Mouse (Mus musculus) C2C12 (cell line): ENCODE results near the gene Slc25a33. TPM values are rescaled to one million over a fixed set of nuclear protein-coding genes. Genes with fewer than 3 reads are reported as not detected.

Source experiments
- H3K27me3 ChIP-seq: one replicate; pipeline ENCODE4 v1.6.1; 2011; ENCODE audit not compliant: control insufficient read depth, insufficient read depth, insufficient read length
- H3K36me3 ChIP-seq: one replicate; pipeline ENCODE4 v1.6.1; 2011; ENCODE audit not compliant: control insufficient read depth, insufficient read depth
- H3K4me3 ChIP-seq: one replicate; pipeline ENCODE4 v1.5.1; 2011; ENCODE audit warnings: mild to moderate bottlenecking, control low read depth; ENCODE audit not compliant: poor library complexity, insufficient read depth, severe bottlenecking
- H3K79me2 ChIP-seq: one replicate; pipeline ENCODE4 v1.6.1; 2011; ENCODE audit not compliant: control insufficient read depth, insufficient read depth
- H3K79me3 ChIP-seq: one replicate; pipeline ENCODE4 v1.6.1; 2011; ENCODE audit warnings: low read depth, control low read depth
- H3ac ChIP-seq: one replicate; pipeline ENCODE3; 2011; ENCODE audit warnings: low read depth; ENCODE audit not compliant: control insufficient read depth, insufficient read length
- CEBPB ChIP-seq: IDR thresholded peaks from one replicate; pipeline ENCODE4 v1.6.1; 2011; ENCODE audit warnings: low read depth, mild to moderate bottlenecking, control low read depth, moderate library complexity
- CTCF ChIP-seq: IDR thresholded peaks from one replicate; pipeline ENCODE4 v1.5.1; 2011; ENCODE audit not compliant: control insufficient read depth, insufficient read depth, insufficient read length
- FOSL1 ChIP-seq: IDR thresholded peaks from one replicate; pipeline ENCODE4 v1.8.0; 2011; ENCODE audit warnings: mild to moderate bottlenecking, low read length; ENCODE audit not compliant: poor library complexity, insufficient read depth, severe bottlenecking
- MAX ChIP-seq: IDR thresholded peaks from one replicate; pipeline ENCODE4 v1.6.1; 2011; ENCODE audit warnings: mild to moderate bottlenecking, control low read depth
- MYOD1 ChIP-seq: IDR thresholded peaks from one replicate; pipeline ENCODE4 v1.6.1; 2011; ENCODE audit warnings: low read depth; ENCODE audit not compliant: control insufficient read depth, insufficient read length
- MYOG ChIP-seq: IDR thresholded peaks from one replicate; pipeline ENCODE4 v1.6.1; 2011; ENCODE audit not compliant: control insufficient read depth, insufficient read length; ENCODE audit errors: extremely low read depth
- USF1 ChIP-seq: IDR thresholded peaks from one replicate; pipeline ENCODE4 v1.6.1; 2011; ENCODE audit warnings: low read depth, mild to moderate bottlenecking, control low read depth, moderate library complexity
- polyA plus RNA-seq: library from polyadenylated mRNA; unstranded; fragments of >200 nt; fragmentation: generic; extraction: Trizol; gene quantifications from one replicate; pipeline ENCODE4 v1.2.1, GENCODE M21; 2012; ENCODE audit warnings: missing spikeins

Gene Slc25a33
- polyA plus RNA-seq, 1 experiment: 10.2 TPM

DNA sequence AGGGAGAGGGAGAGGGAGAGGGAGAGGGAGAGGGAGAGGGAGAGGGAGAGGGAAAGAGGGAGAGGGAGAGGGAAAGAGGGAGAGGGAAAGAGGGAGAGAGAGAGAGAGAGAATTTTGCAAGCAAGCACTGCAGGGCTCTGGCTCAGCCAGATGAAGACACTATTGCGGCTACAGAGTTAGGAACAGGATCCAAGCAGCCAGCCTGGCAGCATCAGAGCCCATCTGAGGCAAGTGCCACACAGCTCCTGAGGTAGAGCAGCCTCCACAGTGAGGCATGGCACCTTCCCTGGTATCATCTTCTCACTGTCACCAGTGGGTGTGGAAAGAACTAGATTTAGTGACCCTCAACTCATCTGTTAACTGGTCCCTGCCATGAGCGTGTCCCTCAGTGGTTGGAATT, 24.0 kb upstream of the Slc25a33 start:
- Histone ChIP-seq H3K79me3 (no peaks in the 10 kb centered on the region), H3K36me3 (no peaks in the 10 kb centered on the region), H3ac (no peak overlapping the region), H3K27me3 (no peaks in the 10 kb centered on the region), H3K79me2 (no peaks in the 10 kb centered on the region), H3K4me3 (no peak overlapping the region)
- no peak for TF ChIP-seq CEBPB

DNA sequence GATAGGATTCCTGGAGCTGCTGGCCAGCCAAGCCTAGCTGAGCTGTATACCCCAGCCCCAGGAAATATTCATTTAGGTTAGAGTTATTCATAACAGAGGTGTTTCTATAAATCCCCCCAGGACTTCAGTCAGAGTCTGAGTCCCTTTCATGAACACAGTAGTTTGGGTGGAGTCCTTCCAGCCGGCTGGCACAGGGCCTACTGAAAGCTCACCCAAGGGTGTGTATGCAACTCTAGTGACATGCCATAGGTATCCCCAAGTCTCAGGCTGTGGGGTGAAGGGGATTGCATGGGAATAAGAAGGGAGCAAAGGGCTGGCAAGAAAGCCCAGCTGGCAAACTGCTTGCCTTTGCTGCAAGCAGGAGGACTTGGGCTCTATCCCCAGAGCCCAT, 23.1 kb upstream of the Slc25a33 start:
- no peaks in the 10 kb centered on the region for H3K27me3 ChIP-seq
- H3K4me3 ChIP-seq: no peak overlapping the region
- TF ChIP-seq MYOG (no peak), CTCF (no peak), MYOD1 (no peak), USF1 (no peak), CEBPB (no peak), FOSL1 (no peak), MAX (no peak)
- no peaks in the 10 kb centered on the region for H3K79me2 ChIP-seq
- H3ac ChIP-seq: no peak overlapping the region
- H3K36me3 ChIP-seq: no peaks in the 10 kb centered on the region
- H3K79me3 ChIP-seq: no peaks in the 10 kb centered on the region

DNA sequence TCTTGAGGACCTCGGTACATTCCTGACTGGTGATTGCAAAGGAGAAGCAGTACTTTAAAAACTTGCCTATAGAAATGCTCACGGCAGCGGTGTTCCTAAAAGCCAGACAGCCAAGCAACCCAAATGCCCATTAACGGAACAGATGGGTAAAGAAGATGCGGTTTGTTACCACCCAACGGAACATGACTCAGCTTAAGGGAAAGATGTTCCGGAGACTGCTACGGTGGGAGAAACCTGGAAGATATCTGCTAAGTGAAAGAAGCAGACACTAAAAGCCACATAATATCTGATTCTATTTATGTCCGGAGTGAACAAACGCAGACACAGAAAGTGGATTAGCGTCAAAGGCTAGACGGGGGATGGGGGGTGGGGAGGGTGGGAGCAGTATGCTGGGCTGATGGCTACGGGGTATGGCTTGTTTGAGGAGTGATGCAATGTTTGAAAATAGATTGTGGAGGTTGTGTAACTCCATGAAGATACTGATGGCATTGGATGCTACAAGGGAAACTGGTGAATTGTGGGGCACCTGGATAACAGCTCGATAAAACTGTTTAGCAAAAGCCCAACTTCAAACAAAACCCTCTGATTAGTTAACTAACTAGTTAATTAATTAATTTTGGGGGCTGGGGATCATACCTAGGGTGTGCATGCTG, 22.6 kb upstream of the Slc25a33 start:
- no peak overlapping the region for H3K4me3 ChIP-seq
- TF ChIP-seq CEBPB (peak; percentile 83), MYOD1 (no peak)
- no peaks in the 10 kb centered on the region for H3K79me3 ChIP-seq
- no peaks in the 10 kb centered on the region for H3K36me3 ChIP-seq
- no peaks in the 10 kb centered on the region for H3K79me2 ChIP-seq
- H3K27me3 ChIP-seq: no peaks in the 10 kb centered on the region
- no peak overlapping the region for H3ac ChIP-seq

DNA sequence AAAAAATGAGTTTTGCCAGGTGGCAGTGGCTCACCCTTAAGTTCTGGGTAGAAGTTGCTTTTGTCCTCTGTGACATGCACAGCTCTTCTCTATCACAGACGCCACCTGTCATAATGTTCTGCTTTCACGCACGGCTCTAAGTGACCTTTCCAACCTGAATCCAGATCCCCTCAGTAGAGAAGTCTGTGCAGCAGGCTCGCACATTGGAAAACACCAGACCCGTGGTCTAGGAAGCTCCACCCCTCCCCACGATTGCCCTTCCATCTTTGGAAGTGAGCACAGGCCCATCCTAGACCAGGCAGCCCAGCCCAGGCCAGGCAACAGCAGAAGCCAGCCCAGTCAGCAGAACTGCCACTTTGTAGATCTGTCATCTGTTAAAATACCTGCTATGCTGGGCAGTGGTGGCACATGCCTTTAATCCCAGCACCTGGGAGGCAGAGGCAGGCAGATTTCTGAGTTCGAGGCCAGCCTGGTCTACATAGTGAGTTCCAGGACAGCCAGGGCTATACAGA, 20.9 kb upstream of the Slc25a33 start:
- H3K36me3 ChIP-seq: no peaks in the 10 kb centered on the region
- no peak for TF ChIP-seq CTCF
- no peak for TF ChIP-seq USF1
- TF ChIP-seq CEBPB: no peak
- no peak for TF ChIP-seq FOSL1
- no peak for TF ChIP-seq MYOD1
- no peak for TF ChIP-seq MAX
- no peak for TF ChIP-seq MYOG

DNA sequence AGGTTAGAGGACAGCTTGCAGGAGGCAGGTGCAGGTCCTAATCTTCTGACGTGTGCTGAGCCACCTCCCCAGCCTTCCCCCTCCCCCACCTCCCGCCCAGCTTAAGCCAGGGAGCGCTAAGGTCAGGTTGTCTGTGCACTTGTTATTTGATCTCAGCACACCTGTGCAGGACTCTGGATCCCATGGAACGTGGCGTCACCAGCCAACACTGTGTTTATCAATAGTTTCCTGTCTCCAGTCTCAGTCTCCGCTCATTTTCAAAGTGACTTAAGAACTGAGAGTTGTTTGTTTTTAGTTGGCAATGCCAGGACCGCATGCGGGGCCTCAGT, 19.9 kb upstream of the Slc25a33 start:
- Histone ChIP-seq H3K36me3 (no peaks in the 10 kb centered on the region), H3K4me3 (no peak overlapping the region), H3ac (no peak overlapping the region), H3K79me3 (no peaks in the 10 kb centered on the region), H3K27me3 (no peaks in the 10 kb centered on the region), H3K79me2 (no peaks in the 10 kb centered on the region)
- TF ChIP-seq CTCF: no peak
- no peak for TF ChIP-seq CEBPB
- TF ChIP-seq MYOG: no peak
- TF ChIP-seq MAX: no peak
- TF ChIP-seq USF1: no peak
- TF ChIP-seq MYOD1: no peak
- TF ChIP-seq FOSL1: no peak

More for the DNA sequence above, 20.9 kb upstream of the Slc25a33 start:
- Histone ChIP-seq H3K4me3 (no peak overlapping the region), H3K79me3 (no peaks in the 10 kb centered on the region), H3K79me2 (no peaks in the 10 kb centered on the region), H3ac (no peak overlapping the region), H3K27me3 (no peaks in the 10 kb centered on the region)

DNA sequence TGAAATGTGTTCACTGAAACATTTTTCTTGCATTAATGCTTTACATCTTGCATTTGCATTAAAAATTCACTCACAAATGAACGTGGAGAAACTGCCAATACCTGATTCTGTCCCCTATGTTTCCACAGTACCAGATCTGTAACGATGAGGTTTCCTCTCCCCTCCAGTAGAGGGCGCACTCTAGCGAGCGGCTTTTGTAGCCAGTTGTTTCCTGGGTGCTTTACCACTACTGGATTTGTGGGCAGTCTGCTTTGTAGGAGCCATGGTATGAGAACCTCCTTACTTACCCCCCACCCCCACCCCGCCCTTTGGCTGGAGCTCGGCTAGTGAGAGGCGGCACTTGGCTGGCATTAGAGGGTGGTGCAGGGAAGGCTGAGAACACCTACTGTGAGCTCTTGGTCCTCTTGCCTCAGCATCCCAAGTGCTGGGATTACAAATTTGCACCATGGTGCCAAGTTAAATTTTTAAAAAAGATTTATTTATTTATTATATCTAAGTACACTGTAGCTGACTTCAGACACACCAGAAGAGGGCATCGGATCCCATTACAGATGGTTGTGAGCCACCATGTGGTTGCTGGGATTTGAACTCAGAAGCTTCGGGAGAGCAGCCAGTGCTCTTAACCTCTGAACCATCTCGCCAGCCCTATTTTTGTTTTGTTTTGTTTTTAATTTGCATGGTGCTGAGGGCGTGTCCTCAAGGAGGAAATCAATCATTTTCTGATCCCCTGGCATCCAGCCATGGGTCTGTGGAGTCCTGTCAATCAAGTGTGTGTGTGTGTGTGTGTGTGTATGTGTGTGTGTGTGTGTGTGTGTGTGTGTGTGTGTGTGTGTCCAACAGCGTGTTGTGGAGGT, 19.3 kb upstream of the Slc25a33 start:
- no peaks in the 10 kb centered on the region for H3K36me3 ChIP-seq
- H3K4me3 ChIP-seq: no peak overlapping the region
- H3K79me2 ChIP-seq: no peaks in the 10 kb centered on the region
- no peaks in the 10 kb centered on the region for H3K27me3 ChIP-seq
- no peaks in the 10 kb centered on the region for H3K79me3 ChIP-seq
- H3ac ChIP-seq: no peak overlapping the region
- TF ChIP-seq CEBPB (no peak), CTCF (peak; percentile 3)
